Mouse (Mus musculus): Measurements from ENCODE around the gene Comp.

DNA sequence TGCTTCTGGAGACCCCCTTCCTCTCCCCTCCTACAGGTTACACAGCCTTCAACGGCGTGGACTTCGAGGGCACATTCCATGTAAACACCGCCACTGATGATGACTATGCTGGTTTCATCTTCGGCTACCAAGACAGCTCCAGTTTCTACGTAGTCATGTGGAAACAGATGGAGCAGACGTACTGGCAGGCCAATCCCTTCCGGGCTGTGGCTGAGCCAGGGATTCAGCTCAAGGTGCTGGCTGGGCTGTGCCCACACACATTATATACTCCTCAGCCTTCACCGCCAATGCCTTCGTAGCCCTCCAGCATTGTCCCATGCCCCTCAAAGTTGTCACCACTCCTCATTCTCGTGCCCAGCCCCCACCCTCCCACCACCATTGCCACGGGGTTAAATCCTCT, 6.7 kb downstream of the Comp start:
- no peak for TF ChIP-seq CTCF (IDR thresholded peaks at IDR 0.05)
- no peak for TF ChIP-seq EP300 (IDR thresholded peaks at IDR 0.05)

All from lung, postnatal 0 days (tissue).